Mouse (Mus musculus): ENCODE measurements around the gene Rpl37a.

The Rpl37a gene

DNA sequence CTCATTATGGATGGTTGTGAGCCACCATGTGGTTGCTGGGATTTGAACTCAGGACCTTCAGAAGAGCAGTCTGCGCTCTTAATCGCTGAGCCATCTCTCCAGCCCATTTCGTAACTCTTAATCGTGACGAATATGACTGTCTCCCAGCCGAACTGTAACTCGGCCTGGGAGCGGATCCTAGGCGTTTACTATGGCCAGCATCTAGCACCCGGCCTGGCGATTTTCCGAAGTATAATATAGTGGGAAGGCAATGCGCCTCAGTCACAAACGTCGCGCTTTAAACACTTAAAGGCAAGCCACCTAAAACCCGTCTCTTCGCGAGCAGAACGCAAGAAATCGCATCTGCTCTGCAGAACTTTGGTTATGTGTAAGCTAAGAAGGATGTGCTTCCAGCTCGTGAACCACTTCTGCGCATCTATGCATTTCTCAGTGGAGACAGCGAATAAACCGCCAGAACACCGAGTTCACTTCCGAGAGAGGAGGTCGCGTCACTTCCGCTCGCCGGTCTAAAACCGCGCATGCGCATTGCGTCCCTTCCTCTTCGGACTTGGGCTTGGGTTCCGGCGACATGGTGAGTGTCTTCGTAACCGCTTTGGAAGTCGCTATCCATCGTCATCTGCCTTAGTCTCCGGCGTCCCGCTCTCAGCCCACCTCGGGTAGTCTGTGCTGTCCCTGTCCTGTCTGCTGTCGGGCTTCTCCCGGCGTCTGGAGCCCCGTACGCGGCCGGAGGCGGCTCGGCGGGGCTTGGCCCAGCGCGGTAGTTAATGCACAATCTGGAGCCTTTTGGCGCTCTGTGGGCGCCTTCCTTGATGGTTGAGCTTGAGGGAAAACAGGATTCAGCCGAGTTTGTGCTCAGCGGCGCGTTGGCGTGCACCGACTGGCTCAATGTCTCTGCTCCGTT, at the start of gene Rpl37a:
Gene Rpl37a, plus strand, starts transcription at position 538 of the 901 bp plus-strand sequence.
- DNase-seq (ENCODE audit: low read depth, low spot score) = peak; percentile 97

DNA sequence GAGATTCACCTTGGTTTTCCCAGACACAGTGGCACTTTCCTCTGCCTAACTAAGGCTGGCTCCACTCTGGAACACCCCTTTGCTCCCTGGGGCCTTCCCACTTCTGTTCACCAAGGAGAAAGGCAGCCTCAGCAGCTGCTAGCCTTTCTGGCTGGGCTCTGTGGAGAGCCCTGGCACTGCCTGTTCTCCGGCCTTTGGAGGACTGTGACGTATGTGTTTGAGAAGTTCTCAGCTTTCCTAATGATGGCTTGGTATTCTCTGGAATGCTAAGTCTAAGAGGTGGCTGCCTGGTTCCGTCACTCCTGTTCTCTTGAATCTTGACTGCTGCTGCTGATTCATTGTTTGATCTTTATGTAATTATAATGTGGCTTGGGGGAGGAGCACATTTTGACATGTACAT, 38.0 kb upstream of the Rpl37a start:
- DNase-seq (ENCODE audit: low read depth, low spot score) = peak; percentile 7

DNA sequence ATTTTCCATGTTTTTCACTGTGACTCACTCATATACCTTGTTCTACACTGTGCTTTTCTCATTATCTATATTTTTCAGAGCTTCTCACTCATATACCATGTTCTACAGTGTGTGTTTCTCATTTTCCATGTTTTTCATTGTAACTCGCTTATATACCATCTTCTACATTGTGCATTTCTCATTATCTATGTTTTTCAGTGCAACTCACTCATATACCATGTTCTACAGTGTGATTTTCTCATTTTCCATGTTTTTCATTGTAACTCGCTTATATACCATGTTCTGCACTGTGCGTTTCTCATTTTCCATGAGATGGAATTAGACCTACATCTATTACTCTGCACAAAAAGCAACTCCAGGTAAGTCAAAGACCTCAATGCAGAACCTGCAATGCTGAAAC, 14.8 kb upstream of the Rpl37a start:
- peak; percentile 54 for DNase-seq (ENCODE audit: low read depth, low spot score)

DNA sequence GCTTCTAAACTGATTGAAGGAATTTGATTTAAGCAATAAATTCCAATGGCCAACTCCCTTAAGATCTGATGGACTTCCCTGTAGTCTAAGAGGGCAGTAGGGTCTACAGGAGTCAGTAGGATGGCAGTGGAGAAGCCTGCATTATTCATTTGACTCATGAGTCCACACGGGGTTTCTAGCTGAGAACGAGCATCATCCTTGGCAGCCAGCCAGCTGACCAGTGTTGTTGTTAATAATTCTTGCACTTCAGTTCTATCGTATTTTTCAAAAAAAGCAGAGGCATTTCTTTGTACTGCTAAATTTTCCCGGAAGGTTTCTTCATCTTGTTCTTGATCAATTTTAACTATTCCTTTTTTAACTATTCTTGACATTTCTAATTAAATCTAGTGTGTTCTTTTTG, 12.4 kb upstream of the Rpl37a start:
- DNase-seq (ENCODE audit: low read depth, low spot score) = no peak

DNA sequence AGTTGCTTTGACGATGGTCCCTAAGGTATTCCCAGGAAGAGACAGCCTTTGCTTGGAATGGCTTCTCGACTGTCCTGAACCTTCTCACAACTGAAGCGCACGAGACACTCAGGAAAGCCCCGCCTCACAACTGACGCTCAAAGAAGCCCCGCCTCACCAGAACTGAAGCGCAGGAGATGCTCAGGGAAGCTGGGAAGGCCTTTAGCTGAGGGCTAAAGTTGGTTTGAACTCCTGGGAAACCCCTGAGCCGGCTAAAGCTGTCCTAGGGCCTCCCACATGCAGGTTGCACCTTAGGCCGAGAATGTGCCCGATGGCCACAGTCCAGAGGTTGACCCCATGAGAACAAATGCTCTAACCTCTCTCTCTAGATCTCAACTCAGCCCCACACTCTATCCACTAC, 10.6 kb upstream of the Rpl37a start, which contains the start of gene Ankar:
Gene Ankar, minus strand, starts transcription at position 101 of the 400 bp plus-strand sequence.
- DNase-seq (ENCODE audit: low read depth, low spot score) = no peak

DNA sequence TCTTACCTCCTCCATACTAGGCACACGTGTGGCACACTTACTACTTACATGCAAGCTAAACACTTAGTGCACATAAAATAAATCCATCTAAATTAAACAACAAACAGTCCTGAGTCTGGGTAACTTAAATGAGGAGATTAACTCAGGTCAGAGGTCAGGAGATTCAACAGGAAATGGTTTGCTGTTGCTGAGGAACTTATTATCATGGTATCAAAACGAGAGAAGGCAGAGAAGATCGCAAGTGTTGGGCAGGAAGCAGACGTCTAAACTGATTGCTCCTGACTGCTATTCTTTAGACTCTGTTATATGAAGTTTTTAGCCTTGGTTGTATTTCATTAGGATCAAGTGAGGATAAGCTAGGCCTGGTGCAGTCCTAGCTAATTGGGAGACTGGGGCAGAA, 3.6 kb upstream of the Rpl37a start:
- DNase-seq (ENCODE audit: low read depth, low spot score) = no peak

DNA sequence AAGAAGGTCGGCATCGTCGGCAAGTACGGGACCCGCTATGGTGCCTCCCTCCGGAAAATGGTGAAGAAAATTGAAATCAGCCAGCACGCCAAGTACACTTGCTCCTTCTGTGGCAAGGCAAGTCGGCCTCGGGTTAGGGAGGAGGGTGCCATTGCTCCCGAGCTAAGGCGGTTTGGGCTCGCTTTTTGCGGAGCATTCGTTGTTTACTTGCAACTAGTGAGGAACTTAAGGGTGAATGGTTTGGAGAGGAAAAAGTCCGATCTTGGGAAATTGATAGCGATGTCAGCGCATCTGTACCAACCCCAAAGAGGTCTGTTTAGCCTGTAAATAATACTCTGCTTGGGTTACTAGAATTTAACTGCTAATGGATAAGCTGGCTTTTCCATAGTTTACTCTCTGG, 594 bp downstream of the Rpl37a start:
- no peak for DNase-seq (ENCODE audit: low read depth, low spot score)

DNA sequence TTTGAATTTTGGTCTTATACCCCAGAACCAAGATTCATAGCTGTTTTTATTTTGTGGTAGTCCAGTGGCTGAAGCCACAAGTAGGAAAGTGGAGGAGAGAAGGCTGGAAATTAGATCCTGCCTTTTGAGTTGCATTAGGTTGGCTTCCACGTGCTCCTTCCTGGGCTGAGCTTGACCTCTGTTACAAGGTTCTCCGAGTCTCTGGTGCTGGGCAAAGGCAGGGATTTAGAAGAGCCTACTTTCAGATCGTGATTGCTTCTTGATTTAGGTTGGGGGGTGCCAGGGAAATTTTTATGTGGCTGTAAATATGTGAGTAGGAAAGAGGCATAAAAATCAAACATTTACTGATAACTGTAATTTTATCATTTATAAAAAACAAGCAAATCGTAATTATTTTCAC, 3.5 kb downstream of the Rpl37a start:
- no peak for DNase-seq (ENCODE audit: low read depth, low spot score)

DNA sequence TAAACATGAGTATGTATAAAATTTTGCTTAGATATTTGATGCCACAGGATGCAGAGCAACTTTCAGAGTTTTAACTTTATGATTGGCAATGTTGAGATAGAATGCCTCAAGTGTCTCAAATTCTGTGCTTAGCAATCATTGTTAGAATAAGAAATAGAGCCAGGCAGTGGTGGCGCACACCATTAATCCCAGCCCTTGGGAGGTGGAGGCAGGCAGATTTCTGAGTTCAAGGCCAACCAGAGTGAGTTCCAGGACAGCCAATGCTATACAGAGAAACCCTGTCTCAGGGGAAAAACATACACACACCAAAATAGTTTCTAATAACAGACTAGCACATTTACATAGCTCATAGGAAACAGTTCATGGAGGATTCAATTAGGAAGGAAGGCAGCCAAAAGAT, 4.0 kb downstream of the Rpl37a start:
- no peak for DNase-seq (ENCODE audit: low read depth, low spot score)

DNA sequence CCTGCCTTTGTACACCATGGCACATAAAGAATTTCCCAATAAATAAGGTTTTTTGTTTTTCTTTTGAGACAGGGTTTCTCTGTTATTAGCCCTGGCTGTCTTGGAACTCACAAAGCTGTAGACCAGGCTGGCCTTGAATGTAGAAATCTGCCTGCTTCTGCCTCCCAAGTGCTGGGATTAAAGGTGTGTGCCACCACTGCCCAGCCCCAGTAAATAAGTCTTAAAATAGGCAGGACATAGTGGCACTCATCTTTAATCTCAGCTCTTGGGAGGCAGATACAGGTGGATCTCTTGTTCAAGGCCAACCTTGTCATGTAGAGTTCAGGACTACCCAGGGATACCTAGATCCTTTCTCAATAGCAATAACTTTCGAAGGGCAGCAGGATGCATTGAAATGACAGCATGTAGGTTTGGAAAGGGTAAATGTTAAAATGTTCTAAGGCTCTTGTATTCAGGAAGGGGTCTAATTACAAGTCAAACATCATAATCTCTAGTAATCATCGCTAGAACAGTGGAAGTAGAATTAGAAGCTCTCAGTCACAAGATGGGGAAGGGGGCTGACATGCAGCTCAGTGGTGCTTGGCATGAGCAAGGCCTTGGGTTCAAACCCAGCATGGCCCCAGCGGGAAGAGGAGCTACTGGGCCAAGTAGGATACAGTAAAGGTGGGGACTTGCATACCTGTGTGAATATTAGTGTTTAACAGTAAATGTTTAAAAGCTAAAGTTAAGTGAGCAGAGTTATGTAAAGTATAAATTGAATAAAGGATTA, 4.7 kb downstream of the Rpl37a start:
- no peak for DNase-seq (ENCODE audit: low read depth, low spot score)

DNA sequence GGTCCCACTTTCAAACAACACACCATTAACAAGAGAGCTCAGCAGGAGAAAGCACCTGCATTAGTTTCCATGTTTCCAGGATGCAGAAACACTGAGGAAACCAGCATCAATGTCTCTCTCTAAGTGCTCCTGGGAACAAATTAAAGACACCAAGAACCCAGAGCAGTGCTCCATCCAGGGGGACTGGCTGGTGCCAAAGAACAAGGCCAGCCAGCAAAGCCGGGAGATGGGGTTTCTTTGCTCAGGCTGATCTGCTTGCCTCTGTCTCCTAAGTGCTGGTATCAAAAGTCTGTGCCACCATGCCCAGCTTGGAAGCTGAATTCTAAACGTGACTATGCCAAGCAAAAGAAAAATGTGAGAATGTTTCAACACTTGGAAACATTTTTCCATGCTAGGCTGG, 5.3 kb downstream of the Rpl37a start:
- no peak for DNase-seq (ENCODE audit: low read depth, low spot score)

DNA sequence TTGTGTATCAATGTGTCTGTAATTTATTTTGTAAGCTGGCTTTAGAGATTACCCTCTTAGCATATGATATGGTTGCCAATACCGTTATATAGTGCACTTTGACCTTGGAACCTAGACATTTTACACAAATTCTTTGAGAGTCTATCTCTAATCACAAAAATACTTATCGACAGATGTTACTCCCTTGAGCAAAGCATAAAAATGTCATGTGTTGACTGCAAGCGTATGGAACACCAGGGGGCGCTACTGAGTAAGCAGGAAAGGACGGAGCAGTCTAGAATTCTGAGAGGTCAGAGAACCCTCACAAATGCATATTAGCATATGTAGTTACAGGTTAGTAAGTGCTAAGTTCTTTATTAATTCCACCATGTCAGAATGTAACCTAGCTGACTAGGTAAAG, 5.8 kb downstream of the Rpl37a start:
- peak; percentile 86 for DNase-seq (ENCODE audit: low read depth, low spot score)

DNA sequence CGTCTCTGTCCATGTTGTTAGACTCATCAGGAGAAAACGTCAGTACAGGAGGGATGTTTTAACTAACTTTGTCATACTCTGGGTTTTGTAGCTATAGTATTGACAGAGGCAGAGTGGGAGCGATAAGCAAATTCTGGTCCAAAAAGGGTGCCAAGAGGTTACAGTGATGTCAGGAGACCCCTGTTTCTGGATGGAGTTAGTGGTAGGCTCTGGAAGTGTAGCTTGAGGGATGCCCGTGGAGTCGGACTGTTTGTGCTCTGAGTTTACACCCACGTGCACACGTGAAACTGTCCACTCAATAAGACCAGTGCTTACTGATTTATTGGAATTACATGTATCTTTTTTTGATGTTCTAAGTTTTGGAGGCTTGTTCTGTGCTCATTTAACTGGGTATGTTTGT, 6.5 kb downstream of the Rpl37a start:
- no peak for DNase-seq (ENCODE audit: low read depth, low spot score)

DNA sequence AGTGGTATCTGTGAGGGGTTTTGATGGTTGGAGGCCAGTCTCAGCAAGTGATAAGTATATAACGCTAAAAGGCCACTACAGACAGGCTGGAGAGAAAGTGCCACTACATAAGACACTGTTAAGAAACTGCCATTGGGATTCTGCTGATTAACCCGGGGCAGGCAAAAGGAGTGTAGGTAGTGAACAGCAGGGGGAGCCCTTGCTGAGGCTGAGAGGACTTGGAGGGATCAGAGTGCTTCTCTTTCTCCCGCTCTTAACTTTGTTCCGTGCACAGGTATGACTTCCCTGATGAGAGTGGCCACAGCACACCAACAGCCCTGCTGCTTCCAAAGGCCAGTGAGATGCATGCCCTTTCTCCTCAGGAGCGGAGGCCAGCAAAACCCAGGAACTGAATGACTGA, 7.8 kb downstream of the Rpl37a start:
- DNase-seq (ENCODE audit: low read depth, low spot score) = peak; percentile 80

DNA sequence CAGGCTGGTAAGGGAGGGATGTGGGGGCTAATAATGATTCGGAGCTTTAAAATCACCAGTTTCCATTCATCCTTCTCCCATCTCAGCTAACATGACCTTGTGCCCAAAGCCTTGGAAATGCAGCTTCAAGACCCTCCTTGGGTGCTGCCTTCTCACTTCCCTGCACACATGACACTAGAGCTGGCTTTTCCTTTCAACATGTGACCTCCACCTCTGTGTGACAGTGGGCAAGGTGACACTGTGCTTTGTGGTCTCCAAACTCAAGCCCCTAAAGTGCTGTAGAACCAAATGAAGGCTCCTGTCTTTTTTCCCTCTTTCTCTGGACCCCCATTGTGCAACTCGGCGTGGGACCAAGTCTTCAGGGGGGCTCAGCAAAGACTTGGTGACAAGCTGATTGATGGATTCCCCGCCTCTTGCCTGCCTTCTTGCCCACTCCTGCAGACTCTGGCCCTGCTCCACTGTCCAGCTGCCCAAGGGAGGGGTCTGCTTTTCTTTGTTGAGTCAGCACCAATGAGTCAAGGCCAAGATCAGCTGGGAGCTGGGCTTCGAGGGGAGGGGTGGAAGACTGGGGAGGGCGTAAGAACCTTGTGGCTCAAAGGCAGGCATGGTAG, 9.1 kb downstream of the Rpl37a start:
- no peak for DNase-seq (ENCODE audit: low read depth, low spot score)

DNA sequence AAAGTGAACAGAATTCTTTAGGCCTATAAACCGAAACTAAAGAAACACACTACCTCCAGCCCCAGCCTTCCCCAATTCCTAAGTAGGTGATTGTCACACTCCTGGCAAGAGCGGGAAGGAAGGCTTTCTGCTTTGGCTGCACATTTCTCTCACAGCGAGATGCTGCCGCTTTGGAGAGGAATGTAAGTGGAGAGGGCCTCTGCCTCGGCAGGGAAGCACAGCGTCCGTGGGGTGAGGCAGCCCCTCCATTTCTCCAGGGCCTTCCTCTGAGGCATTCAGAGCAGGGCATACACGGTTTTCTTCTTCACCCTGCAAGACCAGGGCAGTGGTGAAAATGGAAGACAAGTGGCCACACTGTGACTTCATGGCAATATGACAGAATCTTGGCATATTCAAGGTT, 11.6 kb downstream of the Rpl37a start:
- DNase-seq (ENCODE audit: low read depth, low spot score) = no peak

DNA sequence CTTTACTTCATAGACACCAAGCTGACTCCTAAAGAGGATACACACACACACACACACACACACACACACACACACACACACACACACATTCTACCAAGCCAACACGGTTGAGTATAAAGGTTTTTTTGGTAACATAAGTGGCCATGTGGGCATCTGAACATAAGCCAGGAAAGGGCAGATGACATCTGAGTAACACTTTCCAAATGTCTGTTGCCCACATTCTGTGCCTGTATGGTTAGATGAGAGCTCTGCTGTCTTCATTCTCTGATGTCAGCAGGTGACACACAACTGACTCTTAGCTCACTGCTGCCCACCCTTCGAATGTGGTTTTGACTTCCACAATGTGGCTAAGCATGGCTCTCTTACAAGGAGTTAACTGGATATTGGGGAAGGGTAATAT, 13.3 kb downstream of the Rpl37a start:
- DNase-seq (ENCODE audit: low read depth, low spot score) = no peak

DNA sequence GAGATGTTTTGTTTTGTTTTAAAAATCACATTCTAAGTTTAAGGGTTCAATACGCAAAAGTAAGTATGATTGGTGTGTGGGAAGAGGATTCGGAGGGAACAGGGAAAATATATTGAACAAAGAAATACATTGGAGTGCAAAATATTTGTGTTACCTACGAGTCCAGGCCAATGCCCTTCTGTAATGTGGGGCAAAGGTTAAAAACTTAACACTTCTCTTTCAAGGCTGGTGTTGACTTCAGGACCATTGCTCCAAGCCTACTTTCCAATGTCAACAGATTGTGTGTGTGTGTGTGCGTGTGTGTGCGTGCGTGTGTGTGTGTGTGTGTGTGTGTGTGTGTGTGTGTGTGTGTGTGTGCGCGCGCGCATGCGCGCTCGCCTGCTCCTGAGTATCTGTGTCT, 14.9 kb downstream of the Rpl37a start:
- DNase-seq (ENCODE audit: low read depth, low spot score) = no peak

DNA sequence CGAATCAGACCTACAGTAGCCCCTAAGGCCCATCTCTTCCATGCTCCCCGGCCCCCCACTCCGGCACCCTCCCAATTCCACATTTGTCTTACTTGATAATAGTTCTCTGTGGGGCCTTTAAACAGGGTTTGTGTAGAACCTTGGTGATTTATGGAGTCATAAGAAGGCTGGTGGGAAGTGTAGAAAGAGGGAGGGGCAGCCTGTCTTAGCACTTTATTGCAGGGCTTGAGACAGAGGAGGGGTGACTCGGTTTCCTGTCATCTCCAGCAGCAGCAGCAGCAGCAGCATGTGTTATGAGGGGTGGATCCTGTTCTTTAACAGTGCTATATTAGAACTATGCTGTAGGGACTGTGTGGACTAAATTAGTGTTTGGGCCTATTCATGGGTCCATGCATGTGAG, 17.7 kb downstream of the Rpl37a start:
- DNase-seq (ENCODE audit: low read depth, low spot score) = no peak

DNA sequence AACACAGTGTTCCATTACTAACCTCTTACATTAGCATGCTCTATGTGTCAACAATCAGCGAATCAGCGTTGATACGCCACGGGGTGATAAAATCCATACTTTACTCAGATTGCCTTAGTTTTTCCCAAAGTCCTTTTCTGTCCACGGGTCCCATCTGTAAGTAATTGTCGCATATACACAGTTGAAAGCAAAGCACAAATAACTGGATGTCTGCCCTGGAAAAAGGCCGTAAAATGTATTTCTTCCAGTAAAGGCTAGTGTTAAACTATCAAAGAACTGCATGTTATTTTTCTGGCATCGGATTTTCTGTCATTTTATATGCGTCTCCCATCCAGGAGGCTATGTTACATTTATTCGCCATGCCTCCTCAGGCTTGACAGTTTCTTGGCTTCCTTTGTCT, 19.0 kb downstream of the Rpl37a start:
- no peak for DNase-seq (ENCODE audit: low read depth, low spot score)

DNA sequence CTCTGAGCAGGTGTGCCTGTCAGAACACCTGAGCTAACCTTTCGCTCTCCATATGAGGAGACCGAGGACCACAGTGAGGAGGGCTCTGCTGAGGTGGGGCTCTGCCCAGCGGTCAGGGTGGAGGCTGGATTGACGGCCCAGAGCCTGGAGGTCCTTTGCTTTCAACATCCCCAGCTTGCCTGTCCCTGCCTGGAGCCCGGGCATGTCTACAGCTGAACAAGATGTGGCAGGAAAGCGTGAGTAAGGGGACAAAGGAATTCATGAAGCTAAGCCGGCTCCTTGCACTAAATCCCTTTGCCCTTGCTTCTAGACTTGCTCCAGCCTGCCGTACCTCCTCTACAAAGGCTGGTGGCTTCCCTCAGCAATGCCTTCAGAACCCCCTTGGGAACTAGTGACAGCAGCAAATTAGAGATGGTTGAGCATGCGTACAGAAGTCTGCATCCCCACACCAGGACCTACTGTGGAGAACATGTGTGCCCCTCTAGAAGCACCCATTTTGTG, 22.2 kb downstream of the Rpl37a start:
- no peak for DNase-seq (ENCODE audit: low read depth, low spot score)

DNA sequence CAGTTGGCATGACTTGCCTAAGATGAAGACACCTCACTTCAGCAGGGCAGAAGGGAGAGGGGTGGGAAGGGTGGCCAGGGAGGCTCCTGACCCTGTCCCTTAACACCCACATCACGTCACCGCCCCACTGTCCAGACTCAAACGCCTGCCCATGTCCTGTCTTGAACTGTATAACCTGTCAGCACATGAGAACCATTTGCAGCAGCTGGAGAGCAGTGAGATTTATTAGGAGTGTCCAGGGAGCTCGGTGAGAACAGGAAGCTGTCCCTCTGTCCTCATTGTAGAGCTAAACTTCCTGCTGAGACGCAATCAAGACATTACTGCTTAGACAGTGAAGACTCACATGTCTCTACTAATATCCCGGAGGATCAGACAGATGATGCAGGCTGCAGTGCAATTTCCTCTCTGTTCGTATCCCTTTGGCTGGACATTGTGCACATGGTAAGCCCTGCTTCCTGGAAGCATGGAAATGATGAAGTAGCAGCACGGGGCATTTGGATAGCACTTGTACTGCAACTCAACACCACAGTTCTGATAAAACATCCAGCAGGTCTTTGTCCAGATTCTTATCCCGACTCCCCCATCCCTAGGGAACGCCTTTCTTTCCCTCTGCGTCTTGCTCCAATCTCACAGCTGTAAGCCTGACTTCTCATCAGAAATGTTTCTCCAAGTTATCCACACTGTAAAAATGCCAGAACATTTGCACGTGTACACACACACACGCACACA, 25.5 kb downstream of the Rpl37a start:
- DNase-seq (ENCODE audit: low read depth, low spot score) = no peak

Measured in forelimb bud, embryonic 11.5 days (tissue).